Mouse (Mus musculus): ENCODE data around the gene Cavin4. TPM values are rescaled to one million over a fixed set of nuclear protein-coding genes. Genes with fewer than 3 reads are reported as not detected.

The Cavin4 gene
- 1.4 and 3.2 TPM in 2 replicates for polyA plus RNA-seq (2015; fragmentation: Nextera tagmentation; extraction: Ambion mirVana)

GRCm38 (mm10) chr4:48663271-48663670 lies at the start of gene Cavin4:
Gene Cavin4 (plus strand): TSS chr4:48663514.
- H3K9ac ChIP-seq, result no peak within 1 kb of the TSS
- H3K4me3 ChIP-seq (replicated peaks), result no peak within 1 kb of the TSS
- H3K4me2 ChIP-seq, result no peak within 1 kb of the TSS
- H3K36me3 ChIP-seq, result peaks cover 57% of the 10 kb centered on the region
- H3K9me3 ChIP-seq (replicated peaks), result no peaks in the 10 kb centered on the region
- WGBS, result 83% methylated on average over 10 of the region's 10 CpGs
- ATAC-seq (replicated peaks; ENCODE audit: low FRiP score), result no peak
- H3K27ac ChIP-seq, result no peak within 1 kb of the TSS
- no peaks in the 10 kb centered on the region for H3K4me1 ChIP-seq
- H3K27me3 ChIP-seq, result no peaks in the 10 kb centered on the region

- H3K4me1 ChIP-seq, result no peaks in the 10 kb centered on the region
- no peaks in the 10 kb centered on the region for H3K9me3 ChIP-seq (replicated peaks)
- 87% methylated on average over 4 of the region's 4 CpGs for WGBS
- H3K36me3 ChIP-seq, result peaks cover 67% of the 10 kb centered on the region
- H3K9ac ChIP-seq, result no peak overlapping the region
- no peak overlapping the region for H3K4me2 ChIP-seq
- ATAC-seq (replicated peaks; ENCODE audit: low FRiP score), result no peak
- no peaks in the 10 kb centered on the region for H3K27me3 ChIP-seq
- no peak overlapping the region for H3K27ac ChIP-seq
- H3K4me3 ChIP-seq (replicated peaks), result no peak overlapping the region
Measured at GRCm38 (mm10) chr4:48615483-48615882, 47.8 kb upstream of the Cavin4 start.

GRCm38 (mm10) chr4:48617201-48617600 lies 46.1 kb upstream of the Cavin4 start:
- WGBS, result 96% methylated on average over 15 of the region's 15 CpGs
- Histone ChIP-seq H3K27ac (no peak overlapping the region), H3K4me2 (no peak overlapping the region), H3K27me3 (no peaks in the 10 kb centered on the region), H3K9me3 (replicated peaks) (no peaks in the 10 kb centered on the region), H3K36me3 (peaks cover 62% of the 10 kb centered on the region), H3K9ac (no peak overlapping the region), H3K4me1 (no peaks in the 10 kb centered on the region), H3K4me3 (replicated peaks) (no peak overlapping the region)
- no peak for ATAC-seq (replicated peaks; ENCODE audit: low FRiP score)

DNA sequence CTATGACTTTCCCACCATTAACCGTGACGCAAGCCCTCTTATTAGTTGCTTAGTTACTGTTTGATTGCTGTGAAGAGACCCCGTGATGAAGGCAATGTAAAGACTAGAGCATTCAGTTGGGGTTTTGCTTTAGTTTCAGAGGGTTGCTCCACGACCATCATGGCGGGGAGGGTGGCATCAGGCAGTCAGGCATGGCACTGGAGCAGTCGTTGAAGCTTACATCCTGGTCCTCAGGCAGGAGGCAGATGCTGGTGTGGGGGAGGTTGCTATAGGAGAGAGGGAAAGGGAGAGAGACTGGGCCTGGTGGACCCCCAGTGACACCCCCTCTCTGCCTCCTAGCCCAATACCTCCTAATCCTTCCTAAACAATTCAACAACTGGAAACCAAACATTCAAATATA lies 43.2 kb upstream of the Cavin4 start:
- no peak for ATAC-seq (replicated peaks; ENCODE audit: low FRiP score)
- no peaks in the 10 kb centered on the region for H3K9me3 ChIP-seq (replicated peaks)
- no peak overlapping the region for H3K27ac ChIP-seq
- no peaks in the 10 kb centered on the region for H3K27me3 ChIP-seq
- no peak overlapping the region for H3K4me3 ChIP-seq (replicated peaks)
- no peaks in the 10 kb centered on the region for H3K4me1 ChIP-seq
- WGBS, result 79% methylated on average over 6 of the region's 6 CpGs
- H3K9ac ChIP-seq, result no peak overlapping the region
- no peak overlapping the region for H3K4me2 ChIP-seq
- peaks cover 62% of the 10 kb centered on the region for H3K36me3 ChIP-seq

GRCm38 (mm10) chr4:48622246-48622645 lies 41.1 kb upstream of the Cavin4 start:
- 66% methylated on average over 6 of the region's 6 CpGs for WGBS
- Histone ChIP-seq H3K9me3 (replicated peaks) (no peaks in the 10 kb centered on the region), H3K4me1 (no peaks in the 10 kb centered on the region), H3K9ac (no peak overlapping the region), H3K27ac (no peak overlapping the region), H3K27me3 (no peaks in the 10 kb centered on the region), H3K4me3 (replicated peaks) (no peak overlapping the region), H3K4me2 (no peak overlapping the region), H3K36me3 (peaks cover 56% of the 10 kb centered on the region)
- ATAC-seq (replicated peaks; ENCODE audit: low FRiP score), result no peak

DNA sequence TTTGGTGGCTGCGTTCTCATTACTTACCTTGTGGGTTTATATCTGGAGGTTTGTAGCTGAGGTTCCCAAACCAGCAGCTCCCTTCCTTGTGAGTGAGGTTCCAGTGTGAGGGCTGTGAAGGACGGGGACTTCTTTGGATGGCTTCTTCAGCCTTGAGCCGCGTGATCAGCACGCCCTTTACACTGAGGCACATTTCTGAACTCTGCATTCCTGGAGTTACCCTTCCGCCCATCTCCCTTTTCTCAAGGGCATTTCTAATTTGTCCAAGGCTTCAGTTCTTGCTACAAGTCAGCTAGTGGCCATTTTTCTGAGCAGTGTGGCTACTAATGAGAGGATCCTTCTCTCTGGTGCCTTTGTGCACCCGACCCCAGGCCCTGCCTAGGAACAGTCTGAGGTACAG lies 40.4 kb upstream of the Cavin4 start:
- no peaks in the 10 kb centered on the region for H3K4me1 ChIP-seq
- WGBS, result 88% methylated on average over 7 of the region's 7 CpGs
- H3K9ac ChIP-seq, result no peak overlapping the region
- no peak for ATAC-seq (replicated peaks; ENCODE audit: low FRiP score)
- peaks cover 58% of the 10 kb centered on the region for H3K36me3 ChIP-seq
- no peak overlapping the region for H3K4me2 ChIP-seq
- H3K27ac ChIP-seq, result no peak overlapping the region
- H3K27me3 ChIP-seq, result no peaks in the 10 kb centered on the region
- no peaks in the 10 kb centered on the region for H3K9me3 ChIP-seq (replicated peaks)
- H3K4me3 ChIP-seq (replicated peaks), result no peak overlapping the region

GRCm38 (mm10) chr4:48624961-48625360 lies 38.4 kb upstream of the Cavin4 start:
- Histone ChIP-seq H3K4me1 (no peaks in the 10 kb centered on the region), H3K9ac (no peak overlapping the region), H3K27ac (no peak overlapping the region), H3K27me3 (no peaks in the 10 kb centered on the region), H3K4me2 (no peak overlapping the region), H3K4me3 (replicated peaks) (no peak overlapping the region), H3K9me3 (replicated peaks) (no peaks in the 10 kb centered on the region), H3K36me3 (peaks cover 62% of the 10 kb centered on the region)
- WGBS, result 77% methylated on average over 6 of the region's 6 CpGs
- ATAC-seq (replicated peaks; ENCODE audit: low FRiP score), result no peak

- no peak overlapping the region for H3K9ac ChIP-seq
- no peak overlapping the region for H3K27ac ChIP-seq
- no peak overlapping the region for H3K4me3 ChIP-seq (replicated peaks)
- WGBS, result 54% methylated on average over 9 of the region's 9 CpGs
- no peaks in the 10 kb centered on the region for H3K9me3 ChIP-seq (replicated peaks)
- peaks cover 59% of the 10 kb centered on the region for H3K36me3 ChIP-seq
- ATAC-seq (replicated peaks; ENCODE audit: low FRiP score), result no peak
- no peak overlapping the region for H3K4me2 ChIP-seq
- H3K27me3 ChIP-seq, result no peaks in the 10 kb centered on the region
- H3K4me1 ChIP-seq, result no peaks in the 10 kb centered on the region
Measured at GRCm38 (mm10) chr4:48625836-48626235, 37.5 kb upstream of the Cavin4 start.

GRCm38 (mm10) chr4:48629445-48629844 lies 33.9 kb upstream of the Cavin4 start:
- Histone ChIP-seq H3K36me3 (peaks cover 36% of the 10 kb centered on the region), H3K27me3 (no peaks in the 10 kb centered on the region), H3K4me1 (peaks cover 8% of the 10 kb centered on the region), H3K27ac (no peak overlapping the region), H3K4me2 (no peak overlapping the region), H3K4me3 (replicated peaks) (no peak overlapping the region), H3K9me3 (replicated peaks) (no peaks in the 10 kb centered on the region), H3K9ac (no peak overlapping the region)
- ATAC-seq (replicated peaks; ENCODE audit: low FRiP score), result no peak
- WGBS, result 90% methylated on average over 13 of the region's 13 CpGs

- Histone ChIP-seq H3K4me3 (replicated peaks) (no peak overlapping the region), H3K36me3 (peaks cover 28% of the 10 kb centered on the region), H3K27me3 (no peaks in the 10 kb centered on the region), H3K4me1 (peaks cover 8% of the 10 kb centered on the region), H3K9ac (no peak overlapping the region), H3K4me2 (no peak overlapping the region), H3K9me3 (replicated peaks) (no peaks in the 10 kb centered on the region), H3K27ac (peak overlapping the region; percentile 61; the same call in 1 of the 2 replicates)
- peak; percentile 89 for ATAC-seq (replicated peaks; ENCODE audit: low FRiP score)
- 29% methylated on average over 6 of the region's 6 CpGs for WGBS
Measured at GRCm38 (mm10) chr4:48633529-48633928, 29.8 kb upstream of the Cavin4 start.

DNA sequence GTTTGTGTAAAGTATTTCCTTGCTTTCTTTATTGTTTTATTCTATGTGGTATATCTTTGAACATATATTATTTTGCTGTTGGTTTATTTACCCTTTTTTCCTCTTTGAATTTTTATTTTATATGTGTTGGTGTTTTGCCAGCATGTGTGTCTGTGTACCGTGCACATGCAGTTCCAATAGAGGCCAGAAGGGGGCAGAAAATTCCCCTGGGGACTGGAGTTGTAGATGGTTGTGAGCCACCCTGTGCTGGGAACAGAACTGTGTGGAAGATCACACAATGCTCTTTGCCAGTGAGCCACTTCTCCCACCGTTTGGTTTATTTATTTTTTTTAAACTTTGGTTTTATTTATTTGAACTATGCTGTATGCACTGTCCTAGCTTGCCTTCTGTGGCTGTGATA lies 29.3 kb upstream of the Cavin4 start:
- WGBS, result 47% methylated on average over 2 of the region's 2 CpGs

DNA sequence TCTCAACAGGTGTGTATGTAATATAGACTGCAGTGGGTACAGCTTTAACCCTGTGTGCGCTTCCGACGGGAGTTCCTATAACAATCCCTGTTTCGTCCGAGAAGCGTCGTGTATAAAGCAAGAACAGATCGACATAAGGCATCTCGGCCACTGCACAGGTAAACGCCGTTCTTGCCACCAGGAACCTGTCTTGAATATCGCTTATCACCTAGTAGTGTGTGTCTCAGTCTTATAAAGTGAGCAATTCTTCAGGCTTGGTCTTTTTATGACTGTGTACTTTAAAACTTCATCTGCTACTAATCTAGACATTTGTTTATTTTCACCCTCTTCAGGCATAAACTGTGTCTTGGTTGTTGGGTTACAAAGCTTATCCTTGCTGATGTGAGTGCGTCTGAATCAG lies 26.5 kb upstream of the Cavin4 start:
- no peaks in the 10 kb centered on the region for H3K27me3 ChIP-seq
- H3K27ac ChIP-seq, result no peak overlapping the region
- peaks cover 8% of the 10 kb centered on the region for H3K4me1 ChIP-seq
- no peaks in the 10 kb centered on the region for H3K9me3 ChIP-seq (replicated peaks)
- H3K4me3 ChIP-seq (replicated peaks), result no peak overlapping the region
- WGBS, result 89% methylated on average over 13 of the region's 13 CpGs
- H3K4me2 ChIP-seq, result no peak overlapping the region
- H3K9ac ChIP-seq, result no peak overlapping the region
- ATAC-seq (replicated peaks; ENCODE audit: low FRiP score), result no peak
- peaks cover 48% of the 10 kb centered on the region for H3K36me3 ChIP-seq

More for the DNA sequence above, 29.3 kb upstream of the Cavin4 start:
- H3K4me3 ChIP-seq (replicated peaks), result no peak overlapping the region
- H3K4me2 ChIP-seq, result no peak overlapping the region
- peak; percentile 31 for ATAC-seq (replicated peaks; ENCODE audit: low FRiP score)
- no peaks in the 10 kb centered on the region for H3K9me3 ChIP-seq (replicated peaks)
- H3K27ac ChIP-seq, result peak overlapping the region; percentile 41; the same call in 1 of the 2 replicates
- no peaks in the 10 kb centered on the region for H3K27me3 ChIP-seq
- no peak overlapping the region for H3K9ac ChIP-seq
- peaks cover 28% of the 10 kb centered on the region for H3K36me3 ChIP-seq
- peaks cover 8% of the 10 kb centered on the region for H3K4me1 ChIP-seq

GRCm38 (mm10) chr4:48638132-48638531 lies 25.2 kb upstream of the Cavin4 start:
- Histone ChIP-seq H3K9me3 (replicated peaks) (no peaks in the 10 kb centered on the region), H3K4me1 (peaks cover under 1% of the 10 kb centered on the region; the same call in 1 of the 2 replicates), H3K4me3 (replicated peaks) (no peak overlapping the region), H3K27ac (no peak overlapping the region), H3K4me2 (no peak overlapping the region), H3K9ac (no peak overlapping the region), H3K36me3 (peaks cover 61% of the 10 kb centered on the region), H3K27me3 (no peaks in the 10 kb centered on the region)
- ATAC-seq (replicated peaks; ENCODE audit: low FRiP score), result no peak
- 67% methylated on average over 10 of the region's 10 CpGs for WGBS

All from kidney, embryonic 15.5 days (tissue).